In genomic region chr1:170746523-170746922, GRCm38 (mm10) we compare ENCODE assay signal across 23 mouse cellular contexts.
A peak's percentile ranks its signal among the peaks of the same experiment; 100 is the strongest.
DNase-seq lines count a peak whose midpoint lies in the region; ATAC-seq and TF ChIP-seq lines count a peak whose summit lies in the region.
"Had no signal": no experiment of that assay in that cellular context is flagged by ENCODE, and none has a peak within 500 bp of the region (broad histone marks: within the 10 kb centered on the region; RNA-seq: fewer than 3 reads in every experiment).

No protein-coding gene starts in this region.

- no peak overlapping the region for H3K4me3 ChIP-seq in lung, embryonic 16.5 days (ENCODE audit: low read length)
- H3K4me3 ChIP-seq in CH12.LX (replicated peaks in 1 of 3; ENCODE audit: low read depth in 2 of 3, low read length in 2 of 3, poor library complexity in 1 of 3), result no peak overlapping the region

- H3K27ac ChIP-seq in lung, embryonic 16.5 days (ENCODE audit: low read length), result 0 out of 2 replicates have a peak overlapping the region, but pooled peaks have one; percentile 8
- H3K27ac ChIP-seq in CH12.LX (ENCODE audit: insufficient read depth, low read depth), result peak overlapping the region; percentile 43; the same call in 1 of the 2 replicates

- H3K4me1 ChIP-seq in lung, embryonic 16.5 days (replicated peaks; ENCODE audit: control insufficient read depth, insufficient read depth, low read length), result no peaks in the 10 kb centered on the region
- H3K4me1 ChIP-seq in CH12.LX (ENCODE audit: control insufficient read depth in 1 of 2, insufficient read depth in 2 of 2), result peaks cover 6 to 35% of the 10 kb centered on the region in 2 experiments; a peak in 3 of 4 replicates

- H3K9me3 ChIP-seq in lung, embryonic 16.5 days (ENCODE audit: control insufficient read depth, low read length), result no peaks in the 10 kb centered on the region
- H3K9me3 ChIP-seq in CH12.LX (replicated peaks; ENCODE audit: low read length), result no peaks in the 10 kb centered on the region
- H3K9me3 ChIP-seq: G1E had no signal

- H3K36me3 ChIP-seq in lung, embryonic 16.5 days (ENCODE audit: control insufficient read depth, insufficient read depth, low read length), result no peaks in the 10 kb centered on the region
- peaks cover 20 to 66% of the 10 kb centered on the region in 2 experiments for H3K36me3 ChIP-seq in CH12.LX (replicated peaks in 1 of 2; ENCODE audit: control insufficient read depth in 1 of 2, insufficient read depth in 1 of 2, low read length in 1 of 2)

- TF ChIP-seq CTCF in CH12.LX (conservative IDR thresholded peaks at IDR 0.05 in 1 of 2, IDR thresholded peaks at IDR 0.05 in 1 of 2; ENCODE audit: low read depth in 2 of 2, low read length in 2 of 2), result no peak

- H3K79me2 ChIP-seq in CH12.LX (replicated peaks; ENCODE audit: control insufficient read depth, extremely low read depth, insufficient read depth, poor library complexity, severe bottlenecking), result peaks cover 2% of the 10 kb centered on the region; the same call in 1 of the 2 replicates

- TF ChIP-seq POLR2A in CH12.LX (IDR thresholded peaks at IDR 0.05; ENCODE audit: low read depth, low read length), result no peak

- 79% methylated on average over 5 of the region's 5 CpGs for WGBS in lung, embryonic 16.5 days

- H3K27me3 ChIP-seq in lung, embryonic 16.5 days (ENCODE audit: control insufficient read depth, insufficient read depth, low read depth, low read length), result no peaks in the 10 kb centered on the region
- no peaks in the 10 kb centered on the region for H3K27me3 ChIP-seq in CH12.LX (replicated peaks)
- H3K27me3 ChIP-seq: Patski had no signal

- H3K9ac ChIP-seq in lung, embryonic 16.5 days (ENCODE audit: low read length), result no peak overlapping the region
- H3K9ac ChIP-seq in CH12.LX (ENCODE audit: insufficient read depth, low read depth), result no peak overlapping the region

- dilution Hi-C loops in CH12.LX (cut with MboI; ENCODE audit: extremely low pct_ligation_motif_present, extremely low pct_unique_long_range_greater_than_20kb, low sequenced_read_pairs), result no loop called here

- no peak for TF ChIP-seq RAD21 in CH12.LX (IDR thresholded peaks at IDR 0.05; ENCODE audit: low read depth, low read length)

- TF ChIP-seq EP300 in CH12.LX (IDR thresholded peaks at IDR 0.05; ENCODE audit: low read length), result no peak

- in situ Hi-C loops in CH12.LX (cut with MboI; ENCODE audit: low pct_ligation_motif_present, low pct_unique_long_range_greater_than_20kb, low sequenced_read_pairs), result no loop called here

- no peak for ATAC-seq in lung, embryonic 16.5 days (ENCODE audit: low read depth)
- peak; percentile 61 for ATAC-seq in megakaryocyte progenitor cell, adult 5-6 weeks (replicated peaks; ENCODE audit: poor library complexity)
- ATAC-seq in megakaryocyte-erythroid progenitor cell, adult 5-6 weeks (replicated peaks; ENCODE audit: low FRiP score, low TSS enrichment, poor library complexity, severe bottlenecking), result peak; percentile 61; the same call in 1 of the 2 replicates
- ATAC-seq: activated CD4-positive, CD25-positive, alpha-beta regulatory T cell, adult 4 months; CD4-positive, CD25-positive, alpha-beta regulatory T cell, adult 4 months; Patski had no signal

- H3K4me2 ChIP-seq in lung, embryonic 16.5 days (ENCODE audit: low read depth, low read length), result no peak overlapping the region
- no peak overlapping the region for H3K4me2 ChIP-seq in CH12.LX (ENCODE audit: insufficient read depth, low read depth, poor library complexity, severe bottlenecking)

- DNase-seq in lung, postnatal 36 days, result no peak
- no peak for DNase-seq in CH12.LX (ENCODE audit: extremely low read depth)
- DNase-seq in right cerebral cortex, adult 18-20 months, result no peak
- no peak for DNase-seq in adrenal gland, adult (ENCODE audit: inconsistent age in 2 of 2, low spot score in 1 of 2)
- DNase-seq in gastrocnemius, adult 8-10 months (ENCODE audit: low spot score in 2 of 2), result no peak
- DNase-seq: adrenal gland, adult 2 months; adrenal gland, adult 8-10 months; adrenal gland, postnatal 10 days; adrenal gland, postnatal 14 days; adrenal gland, postnatal 25 days; adrenal gland, postnatal 36 days; B cell, adult 2 months; cerebellum, adult 11 months; cerebellum, adult 11-12 months; cerebellum, adult 18-20 months; cerebellum, adult 2 months had no signal

TF ChIP-seq in CH12.LX, 34 proteins besides CTCF, POLR2A, EP300 and RAD21:
- TF ChIP-seq SIN3A (IDR thresholded peaks at IDR 0.05; ENCODE audit: low read length) (no peak), JUND (conservative IDR thresholded peaks at IDR 0.05; ENCODE audit: low read depth, low read length) (no peak), MAX (IDR thresholded peaks at IDR 0.05; ENCODE audit: low read length) (no peak), CHD2 (IDR thresholded peaks at IDR 0.05; ENCODE audit: low read length) (no peak), PAX5 (IDR thresholded peaks at IDR 0.05; ENCODE audit: low read length) (no peak), MAFK (IDR thresholded peaks at IDR 0.05; ENCODE audit: insufficient replicate concordance, low read length) (no peak)
